Comparison of ENCODE assay signal across 8 mouse cellular contexts in genomic region chr19:34254101-34254879, GRCm38 (mm10). TPM values are rescaled to one million over a fixed set of nuclear protein-coding genes. Genes with fewer than 3 reads are reported as not detected.
A peak's percentile ranks its signal among the peaks of the same experiment; 100 is the strongest.
DNase-seq lines count a peak whose midpoint lies in the region; ATAC-seq and TF ChIP-seq lines count a peak whose summit lies in the region.

No protein-coding gene starts in this region.

- H3K36me3 ChIP-seq in midbrain, postnatal 0 days (ENCODE audit: insufficient read depth, low read length): no peaks in the 10 kb centered on the region
- no peaks in the 10 kb centered on the region for H3K36me3 ChIP-seq in midbrain, embryonic 10.5 days

- WGBS in midbrain, postnatal 0 days: 45% methylated on average over 14 of the region's 14 CpGs
- WGBS in midbrain, embryonic 10.5 days: 49% methylated on average over 14 of the region's 14 CpGs

- no peaks in the 10 kb centered on the region for H3K9me3 ChIP-seq in midbrain, postnatal 0 days (ENCODE audit: low read length)
- no peaks in the 10 kb centered on the region for H3K9me3 ChIP-seq in midbrain, embryonic 10.5 days (replicated peaks)

- H3K9ac ChIP-seq in midbrain, postnatal 0 days (replicated peaks; ENCODE audit: low read length, poor library complexity, severe bottlenecking): no peak overlapping the region

- DNase-seq in midbrain, postnatal 0 days (ENCODE audit: low spot score): no peak
- no peak for DNase-seq in midbrain, embryonic 10.5 days (ENCODE audit: low spot score)
- DNase-seq in heart, adult 9 months (ENCODE audit: low spot score in 2 of 2): peak; percentile 30 to 31
- DNase-seq in liver: peak; percentile 27
- peak; percentile 65 to 73 for DNase-seq in spleen, postnatal 36 days (ENCODE audit: low spot score in 2 of 2)
- no peak for DNase-seq in layer of hippocampus, postnatal 36 days
- DNase-seq in right cerebral cortex, adult 18-20 months: no peak
- no peak for DNase-seq in cerebellum, adult 9-11 months

- H3K27me3 ChIP-seq in midbrain, postnatal 0 days (ENCODE audit: insufficient read depth, low read length): 0 out of 2 replicates have a peak, but pooled peaks cover 3% of the 10 kb centered on the region
- H3K27me3 ChIP-seq in midbrain, embryonic 10.5 days (ENCODE audit: low read depth, poor library complexity, severe bottlenecking): no peaks in the 10 kb centered on the region

- ATAC-seq in midbrain, postnatal 0 days (ENCODE audit: low FRiP score): no peak

- H3K4me2 ChIP-seq in midbrain, postnatal 0 days (ENCODE audit: low read depth, low read length, poor library complexity, severe bottlenecking): peak overlapping the region; percentile 20; the same call in 1 of the 2 replicates

- no peak overlapping the region for H3K4me3 ChIP-seq in midbrain, postnatal 0 days (ENCODE audit: low read depth, low read length)
- H3K4me3 ChIP-seq in midbrain, embryonic 10.5 days: no peak overlapping the region

- H3K4me1 ChIP-seq in midbrain, postnatal 0 days (ENCODE audit: insufficient read depth, low read length): no peaks in the 10 kb centered on the region
- no peaks in the 10 kb centered on the region for H3K4me1 ChIP-seq in midbrain, embryonic 10.5 days

- no peak overlapping the region for H3K27ac ChIP-seq in midbrain, postnatal 0 days (ENCODE audit: low read depth, low read length)
- no peak overlapping the region for H3K27ac ChIP-seq in midbrain, embryonic 10.5 days (replicated peaks)

- TF ChIP-seq CTCF in midbrain, postnatal 0 days (IDR thresholded peaks at IDR 0.05): no peak

RNA-seq across cellular contexts. Expression of gene Acta2, which starts 1.1 kb away (rescaled TPM):
- total RNA-seq in midbrain, postnatal 0 days (2014; rRNA removed): 3.7 and 10.0 TPM in 2 replicates
- 9.6 and 11.8 TPM in 2 replicates for polyA plus RNA-seq in midbrain, postnatal 0 days (2015; fragmentation: Nextera tagmentation; extraction: Ambion mirVana)
- 19.0 and 33.6 TPM in 2 replicates for polyA plus RNA-seq in midbrain, embryonic 10.5 days (2016; fragmentation: Nextera tagmentation; extraction: Ambion mirVana)
- total RNA-seq in layer of hippocampus, postnatal 36 days (2021): 10 to 100 TPM; 13.7 to 16.7 TPM

RNA-seq across cellular contexts. Expression of gene Fas, which starts 36.2 kb away (rescaled TPM):
- total RNA-seq in midbrain, postnatal 0 days (2014; rRNA removed): 0.19 and 0.66 TPM in 2 replicates
- 1.4 and 1.9 TPM in 2 replicates for polyA plus RNA-seq in midbrain, postnatal 0 days (2015; fragmentation: Nextera tagmentation; extraction: Ambion mirVana)
- 0.38 and 0.41 TPM in 2 replicates for polyA plus RNA-seq in midbrain, embryonic 10.5 days (2016; fragmentation: Nextera tagmentation; extraction: Ambion mirVana)
- total RNA-seq in layer of hippocampus, postnatal 36 days (2021): 1 to 10 TPM; 1.6 to 3.5 TPM

Comparison
In these comparisons a context has a peak if more than half of its experiments do, and no peak if none do; other contexts are left out.
1. DNase-seq: peak in heart, adult 9 months (2 of 2), liver (single experiment) and spleen, postnatal 36 days (2 of 2); none in midbrain, postnatal 0 days (single experiment), midbrain, embryonic 10.5 days (single experiment), layer of hippocampus, postnatal 36 days (0 of 2), right cerebral cortex, adult 18-20 months (single experiment) and cerebellum, adult 9-11 months (single experiment).